Mouse (Mus musculus) megakaryocyte progenitor cell, adult 5-6 weeks (primary cell): ENCODE data around the gene Cdkn2b. TPM values are rescaled to one million over a fixed set of nuclear protein-coding genes. Genes with fewer than 3 reads are reported as not detected.

Experiments used
- ATAC-seq: replicated peaks from 2 replicates; pipeline ENCODE4 v1.8.0; 2016; ENCODE audit warnings: mild to moderate bottlenecking, moderate TSS enrichment, inconsistent platforms; ENCODE audit not compliant: poor library complexity
- total RNA-seq, 2 experiments: library from RNA; stranded (forward) in 1 of 2; stranded (reverse) in 1 of 2; fragments of 157-497, 149-512 nt in 1 of 2; fragments of 200-1000 nt in 1 of 2; gene quantifications; 2 replicates each; pipeline versions ENCODE4 v1.2.3 to v1.2.4; 2015 to 2017

Gene Cdkn2b
- not detected in 2 replicates for total RNA-seq (2015)
- total RNA-seq (2017), result not detected in 2 replicates

DNA sequence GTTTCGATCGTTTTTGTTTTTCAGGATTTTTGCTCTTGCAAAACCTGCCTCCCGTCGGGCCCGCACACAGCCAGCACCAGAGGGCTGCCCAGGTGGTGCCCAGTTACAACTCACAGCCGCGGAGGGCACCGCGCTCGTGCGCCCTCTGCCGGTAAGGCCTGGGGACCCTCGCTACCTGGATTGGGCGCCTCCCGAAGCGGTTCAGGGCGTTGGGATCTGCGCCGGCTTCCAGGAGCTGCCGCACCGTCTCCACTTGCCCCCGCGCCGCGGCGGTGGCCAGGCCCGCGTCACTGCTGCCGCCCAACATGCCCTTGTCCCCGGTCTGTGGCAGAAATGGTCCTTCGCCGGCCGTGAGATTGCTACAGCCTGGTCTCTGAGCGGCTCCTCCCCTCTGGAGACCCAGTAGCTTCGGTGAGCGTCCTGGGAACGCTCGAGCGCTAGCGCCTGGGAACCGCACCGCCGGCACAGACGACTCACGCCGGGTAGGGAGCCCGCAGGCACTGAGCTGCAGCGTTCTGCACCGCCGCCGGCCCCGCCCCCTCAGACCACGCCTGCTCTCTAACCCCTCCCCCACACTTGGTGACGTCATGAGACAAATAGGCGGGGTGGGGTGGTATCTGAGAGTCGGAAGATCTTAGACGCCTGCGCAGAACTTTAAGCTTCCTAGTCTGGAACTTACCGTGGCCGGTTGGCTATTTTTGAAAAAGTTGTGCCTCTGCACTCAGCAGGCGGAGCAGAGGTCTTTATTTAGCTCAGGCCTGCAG lies at the start of gene Cdkn2b:
TSS of gene Cdkn2b (minus strand) at position 549 of the 764 bp plus-strand sequence.
- peak; percentile 86 for ATAC-seq

DNA sequence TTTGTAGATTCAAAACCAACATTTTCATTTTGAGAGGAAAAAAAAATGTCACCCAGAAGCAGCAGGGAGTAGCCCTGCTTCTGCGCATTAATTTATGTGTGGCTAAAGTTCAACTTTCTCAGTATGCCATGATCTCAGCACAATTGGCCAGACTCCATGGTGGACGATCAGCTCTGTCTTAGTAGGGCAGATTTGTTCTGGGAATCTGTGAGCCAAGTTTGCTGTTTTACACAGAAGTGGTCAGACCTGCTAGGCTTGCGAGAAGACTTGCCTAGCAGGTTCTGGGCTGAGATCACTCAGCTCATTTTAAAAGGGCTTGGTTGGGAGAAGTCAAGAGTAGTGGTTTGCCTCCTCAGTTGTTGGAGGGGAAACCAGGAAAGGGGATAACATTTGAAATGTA lies 49.5 kb upstream of the Cdkn2b start:
- no peak for ATAC-seq

DNA sequence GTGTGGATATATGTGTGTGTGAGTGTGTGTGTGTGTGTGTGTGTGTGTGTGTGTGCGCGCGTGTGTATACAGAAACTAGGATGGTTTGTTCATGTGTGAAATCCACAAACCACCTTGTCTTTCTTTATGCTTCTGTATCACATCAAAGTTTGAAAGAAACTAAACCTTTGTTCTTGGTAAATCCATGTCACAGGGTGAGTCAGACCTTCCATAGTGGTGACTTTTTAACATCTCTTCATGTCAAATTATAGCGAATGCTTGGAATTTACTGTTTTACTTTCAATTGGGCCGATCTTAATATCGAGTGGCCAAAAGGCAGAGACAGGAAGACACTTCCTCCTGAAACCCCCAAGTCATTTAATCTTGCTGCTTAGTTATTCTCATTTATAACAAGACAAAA lies 48.7 kb upstream of the Cdkn2b start:
- ATAC-seq, result no peak

DNA sequence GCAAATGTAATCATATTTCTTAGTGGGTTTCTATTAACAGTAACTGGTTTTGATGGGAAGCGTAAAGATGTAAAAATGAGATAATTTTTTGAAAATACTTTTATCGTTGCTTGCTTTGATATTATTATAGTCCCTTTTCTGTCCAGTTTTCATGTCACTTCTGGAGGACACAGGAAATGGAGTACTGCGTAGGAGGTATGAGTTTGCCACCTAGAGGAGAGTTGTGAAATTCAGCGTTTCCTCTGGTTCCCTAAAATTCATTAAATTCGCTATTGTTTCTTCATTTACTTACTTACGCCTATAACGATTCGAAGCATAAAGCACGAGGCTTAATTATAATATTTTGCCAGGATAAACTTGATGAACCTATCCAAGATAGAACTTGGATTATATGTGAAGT lies 43.1 kb upstream of the Cdkn2b start:
- ATAC-seq, result peak; percentile 65

DNA sequence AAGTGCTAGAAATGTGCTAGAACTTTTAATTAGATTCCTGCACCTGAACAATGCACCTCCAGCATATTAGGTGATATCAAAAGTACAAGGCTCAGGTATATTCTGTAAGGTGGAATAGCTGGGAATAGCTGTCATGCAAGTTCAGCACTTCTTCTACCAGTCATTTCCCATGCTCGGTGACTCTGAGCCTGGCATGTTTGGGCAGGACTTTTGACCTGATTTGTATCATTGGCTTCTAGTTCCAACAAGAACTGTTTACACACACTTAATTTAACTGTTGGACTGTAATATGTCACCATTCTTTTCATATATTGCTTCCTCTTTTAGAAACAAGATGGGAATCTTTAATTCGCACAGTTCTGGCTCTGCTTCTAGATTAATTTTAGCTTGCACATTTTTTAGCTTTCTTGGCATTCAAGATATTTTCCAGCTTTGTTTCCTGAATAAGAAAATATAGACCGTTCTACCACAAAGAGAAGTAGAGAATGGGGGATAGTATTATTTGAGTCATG lies 42.3 kb upstream of the Cdkn2b start:
- ATAC-seq, result no peak

DNA sequence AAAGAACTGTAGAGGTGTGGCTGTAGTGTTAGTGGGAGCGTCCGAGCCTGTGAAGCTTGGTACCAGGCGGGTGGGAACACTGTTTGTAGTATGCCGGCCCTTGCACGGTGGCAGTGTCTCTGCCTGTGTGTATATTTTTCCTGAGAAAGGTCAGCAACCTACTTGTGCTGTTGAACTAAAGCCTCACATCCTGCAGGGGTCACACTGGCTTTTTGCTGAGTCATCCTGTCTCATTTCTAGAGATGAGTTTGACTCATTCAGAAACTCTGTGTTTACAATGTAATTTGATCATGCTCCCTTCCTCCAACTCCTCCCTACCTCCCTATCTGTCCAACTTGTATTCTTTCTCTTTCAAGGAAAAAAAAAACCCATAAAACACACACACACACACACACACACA lies 40.6 kb upstream of the Cdkn2b start:
- ATAC-seq, result peak; percentile 42

DNA sequence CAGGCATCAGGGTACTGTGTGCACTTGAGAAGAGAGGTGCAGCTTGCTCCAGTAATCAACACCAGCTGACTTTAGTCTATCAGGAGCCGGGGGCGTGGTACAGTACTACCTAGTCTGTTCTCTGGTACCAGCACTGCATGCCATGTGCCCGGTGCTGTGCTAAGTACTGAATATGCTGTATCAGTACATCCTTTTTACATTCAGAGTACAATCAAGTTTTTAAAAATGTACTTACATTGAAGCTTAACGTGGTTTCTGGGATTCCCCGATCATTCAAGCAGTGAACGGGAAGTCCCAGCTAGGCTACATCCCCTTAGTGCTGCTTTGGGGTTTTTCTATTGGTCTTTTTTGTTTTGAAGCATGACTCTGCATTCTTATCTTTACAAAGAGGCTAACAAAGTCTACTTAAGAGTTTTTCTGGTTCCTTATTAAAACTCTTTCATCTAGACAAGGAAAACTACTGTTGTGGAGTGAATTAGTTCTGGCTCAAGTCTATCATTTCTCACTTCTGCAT lies 40.2 kb upstream of the Cdkn2b start:
- ATAC-seq, result peak; percentile 23; the same call in 1 of the 2 replicates

DNA sequence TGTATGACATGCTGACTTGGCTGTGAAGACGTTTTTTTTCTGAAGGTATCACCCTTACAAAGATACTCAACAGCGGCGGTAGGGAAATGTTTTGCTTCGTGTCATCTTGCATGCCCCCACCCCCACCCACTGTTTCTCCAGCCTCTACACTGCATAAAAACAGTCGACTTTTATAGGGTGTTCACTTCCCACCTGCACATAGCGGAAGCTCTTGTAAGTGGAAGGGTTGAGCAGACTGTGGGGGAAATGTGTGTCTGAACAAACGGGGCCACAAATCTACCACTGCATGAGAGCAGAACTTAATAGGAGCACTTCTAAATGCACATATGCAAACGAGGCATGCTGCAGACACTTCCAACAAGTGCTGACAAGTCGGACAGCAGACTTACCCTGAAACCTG lies 39.6 kb upstream of the Cdkn2b start:
- no peak for ATAC-seq

DNA sequence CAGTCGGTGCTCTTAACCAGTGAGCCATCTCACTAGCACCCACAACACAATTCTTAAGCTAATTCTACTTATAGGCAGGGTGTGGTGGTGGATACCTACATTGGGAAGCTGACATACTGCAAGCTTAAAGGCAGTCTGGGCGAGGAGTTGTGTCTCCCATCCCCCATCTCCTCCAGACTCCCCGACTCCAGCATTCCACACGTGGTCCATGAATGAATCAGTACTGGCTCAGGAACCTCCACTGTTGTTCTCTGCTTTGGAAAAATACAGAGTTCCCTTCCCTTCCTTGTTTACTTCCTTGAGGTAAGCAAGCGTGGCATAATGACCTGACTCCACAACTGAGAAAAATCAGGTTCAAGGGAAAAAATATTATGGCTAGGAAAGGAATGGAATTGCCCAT lies 38.0 kb upstream of the Cdkn2b start:
- no peak for ATAC-seq

DNA sequence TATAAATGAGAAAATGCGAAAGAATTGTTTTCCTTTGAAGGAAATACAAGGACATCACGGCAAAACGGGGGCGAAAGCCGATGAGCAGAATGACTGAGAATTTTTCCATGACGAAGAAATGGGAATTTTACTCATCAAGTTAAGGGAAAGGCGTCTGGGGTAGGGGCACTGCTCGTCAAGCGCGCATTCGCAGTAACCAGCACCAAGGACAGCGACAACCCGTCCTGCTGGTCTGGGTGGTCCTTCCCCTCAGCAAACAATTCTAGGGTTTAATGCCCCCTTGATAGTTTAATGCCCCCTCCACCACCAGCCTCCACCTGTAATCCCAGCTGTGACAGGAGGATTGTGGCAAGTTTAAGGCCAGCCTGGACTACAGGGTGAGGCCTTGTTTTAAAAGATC lies 2.6 kb upstream of the Cdkn2b start:
- 0 out of 2 replicates have a peak, but pooled peaks have one; percentile 24 for ATAC-seq

DNA sequence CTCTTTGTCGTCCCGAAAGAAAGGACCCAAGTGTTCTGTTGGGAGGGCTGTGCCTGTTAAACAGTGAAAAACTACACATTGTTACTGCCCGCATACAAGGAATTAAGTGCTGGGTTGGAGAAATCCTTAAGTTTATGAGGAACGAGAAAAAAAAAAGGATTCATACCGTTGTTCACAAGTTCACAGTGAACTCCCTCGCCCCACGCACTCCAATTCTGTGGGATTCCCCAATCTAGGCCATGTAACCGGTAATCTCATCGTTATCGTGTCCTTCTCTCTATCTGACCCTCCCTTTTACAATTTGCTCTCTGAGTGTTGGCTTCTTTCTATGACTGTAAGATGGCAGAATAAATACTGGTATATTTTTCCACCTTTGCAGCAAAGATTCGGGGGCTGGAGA lies 843 bp downstream of the Cdkn2b start:
- ATAC-seq, result no peak

DNA sequence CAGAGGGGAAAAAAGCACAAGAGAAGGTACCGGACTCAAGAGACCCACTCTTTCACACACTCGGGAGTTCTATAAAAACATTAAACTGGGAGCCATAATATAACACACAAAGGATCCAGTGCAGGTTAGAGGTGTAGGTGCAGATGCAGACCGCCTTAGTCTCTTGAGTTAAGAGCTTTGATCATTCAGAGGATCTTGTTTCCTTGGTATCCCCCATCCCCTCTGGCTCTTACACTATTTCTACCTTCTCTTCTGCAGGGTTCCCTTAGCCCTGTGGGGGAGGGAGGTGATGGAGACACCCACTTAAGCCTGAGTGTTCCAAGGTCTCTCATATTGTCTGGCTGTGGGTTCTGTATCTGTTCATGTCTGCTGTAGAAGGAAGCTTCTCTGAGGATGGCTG lies 2.8 kb downstream of the Cdkn2b start:
- ATAC-seq, result no peak

DNA sequence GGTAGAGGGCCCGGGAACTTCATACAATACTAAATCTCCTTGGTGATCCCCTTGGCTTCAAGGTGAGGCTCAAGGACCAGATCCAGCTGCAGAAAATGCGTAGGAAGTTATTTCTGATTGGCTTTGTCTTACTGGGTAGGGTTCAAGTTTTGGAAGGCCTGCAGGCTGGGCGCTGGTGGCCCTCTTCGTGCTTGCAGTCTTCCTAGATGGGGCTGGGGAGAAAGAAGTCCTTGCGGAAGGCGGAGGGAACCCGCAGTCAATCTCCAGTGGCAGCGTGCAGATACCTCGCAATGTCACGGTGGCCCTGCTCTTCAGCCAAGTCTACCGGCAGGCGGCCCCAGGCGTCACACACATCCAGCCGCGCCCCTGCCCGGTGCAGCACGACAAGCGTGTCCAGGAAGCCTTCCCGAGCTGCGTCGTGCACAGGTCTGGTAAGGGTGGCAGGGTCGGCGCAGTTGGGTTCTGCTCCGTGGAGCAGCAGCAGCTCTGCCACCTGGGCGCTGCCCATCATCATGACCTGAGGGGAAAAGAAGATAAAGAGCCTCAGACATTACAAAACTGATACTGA lies 4.0 kb downstream of the Cdkn2b start:
- 0 out of 2 replicates have a peak, but pooled peaks have one; percentile 15 for ATAC-seq

DNA sequence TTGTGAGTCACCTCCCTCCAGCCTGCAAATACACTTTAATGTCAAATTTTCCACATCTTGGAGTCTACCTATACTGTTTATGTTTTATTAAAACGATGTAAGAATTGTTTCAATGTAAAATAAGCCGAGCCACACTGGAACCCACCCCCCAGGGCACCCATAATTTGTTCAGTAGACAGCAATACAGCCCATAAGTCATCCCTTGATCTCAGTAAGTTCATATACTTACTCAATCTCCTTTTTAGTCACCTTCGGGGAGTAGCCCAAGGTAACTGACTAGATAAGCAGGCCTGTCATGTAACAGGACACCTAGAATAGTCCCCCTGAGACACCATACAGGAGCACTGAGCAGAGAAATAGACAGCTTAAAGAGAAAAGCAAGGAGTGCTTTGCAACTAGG lies 5.1 kb downstream of the Cdkn2b start:
- no peak for ATAC-seq

DNA sequence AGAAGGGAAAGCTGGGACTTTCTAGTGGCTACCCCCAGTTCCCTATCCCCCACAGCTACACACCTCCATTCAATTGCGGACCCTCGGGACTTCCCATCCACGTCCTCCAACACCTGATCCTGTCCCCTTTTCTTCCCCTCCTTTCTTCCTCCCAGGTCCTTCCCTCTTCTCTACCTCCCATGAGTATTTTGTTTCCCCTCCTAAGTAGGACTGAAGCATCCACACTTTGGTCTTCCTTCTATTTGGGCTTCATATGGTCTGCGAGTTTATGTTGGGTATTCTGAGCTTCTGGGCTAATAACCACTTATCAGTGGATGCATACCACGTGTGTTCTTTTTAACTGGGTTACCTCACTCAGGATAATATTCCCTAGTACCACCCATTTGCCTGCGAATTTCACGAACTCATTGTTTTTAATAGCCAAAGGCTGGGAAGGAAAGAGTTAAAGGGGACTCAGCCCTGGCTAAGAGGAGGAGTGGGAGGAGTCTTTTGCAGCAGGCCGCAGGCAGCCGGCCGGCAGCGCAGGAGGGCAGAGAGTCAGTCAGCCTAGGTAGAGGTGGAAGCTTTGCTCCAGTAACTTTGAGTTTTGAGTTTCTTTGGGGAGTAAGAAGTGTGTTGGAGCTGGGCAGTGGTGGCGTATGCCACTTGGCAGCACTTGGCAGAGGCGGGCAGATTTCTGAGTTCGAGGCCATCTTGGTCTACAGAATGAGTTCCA lies 7.4 kb downstream of the Cdkn2b start:
- ATAC-seq, result no peak

DNA sequence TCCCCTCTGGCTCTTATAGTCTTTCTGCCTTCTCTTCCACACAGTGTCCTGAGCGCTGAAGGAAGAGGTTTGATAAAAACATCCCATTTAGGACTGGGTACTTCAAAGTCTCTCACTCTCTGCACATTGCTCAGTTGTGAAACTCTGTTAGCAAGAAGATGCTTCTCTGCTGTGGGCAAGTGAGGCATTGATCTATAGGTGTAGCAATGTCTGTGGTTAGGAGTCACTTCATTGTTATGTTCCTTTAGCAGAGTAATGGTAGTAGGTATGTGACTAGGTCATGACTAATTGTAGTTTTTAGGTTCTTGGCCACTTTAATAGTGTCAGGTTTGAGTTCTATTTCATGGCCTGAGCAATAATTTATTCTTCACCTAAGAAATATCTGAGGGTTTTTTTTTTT lies 8.7 kb downstream of the Cdkn2b start:
- no peak for ATAC-seq

DNA sequence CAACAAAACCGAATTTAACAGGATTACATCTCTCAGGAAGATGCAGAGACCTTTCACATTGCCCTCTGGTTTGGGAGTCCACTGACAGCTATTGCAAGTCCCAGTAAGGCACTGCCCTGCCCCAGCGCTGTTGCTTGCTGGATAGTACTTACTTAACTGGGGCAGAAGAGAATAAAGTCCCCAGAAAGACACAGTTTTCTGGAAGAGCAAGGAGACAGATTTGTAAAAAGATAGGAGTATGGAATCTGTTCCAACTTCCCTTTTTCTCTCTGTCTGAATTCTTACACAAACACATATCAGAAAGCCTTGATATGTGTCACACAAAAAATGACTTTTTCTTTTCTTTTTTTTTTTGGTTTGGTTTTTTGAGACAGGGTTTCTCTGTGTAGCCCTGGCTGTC lies 11.1 kb downstream of the Cdkn2b start:
- no peak for ATAC-seq

DNA sequence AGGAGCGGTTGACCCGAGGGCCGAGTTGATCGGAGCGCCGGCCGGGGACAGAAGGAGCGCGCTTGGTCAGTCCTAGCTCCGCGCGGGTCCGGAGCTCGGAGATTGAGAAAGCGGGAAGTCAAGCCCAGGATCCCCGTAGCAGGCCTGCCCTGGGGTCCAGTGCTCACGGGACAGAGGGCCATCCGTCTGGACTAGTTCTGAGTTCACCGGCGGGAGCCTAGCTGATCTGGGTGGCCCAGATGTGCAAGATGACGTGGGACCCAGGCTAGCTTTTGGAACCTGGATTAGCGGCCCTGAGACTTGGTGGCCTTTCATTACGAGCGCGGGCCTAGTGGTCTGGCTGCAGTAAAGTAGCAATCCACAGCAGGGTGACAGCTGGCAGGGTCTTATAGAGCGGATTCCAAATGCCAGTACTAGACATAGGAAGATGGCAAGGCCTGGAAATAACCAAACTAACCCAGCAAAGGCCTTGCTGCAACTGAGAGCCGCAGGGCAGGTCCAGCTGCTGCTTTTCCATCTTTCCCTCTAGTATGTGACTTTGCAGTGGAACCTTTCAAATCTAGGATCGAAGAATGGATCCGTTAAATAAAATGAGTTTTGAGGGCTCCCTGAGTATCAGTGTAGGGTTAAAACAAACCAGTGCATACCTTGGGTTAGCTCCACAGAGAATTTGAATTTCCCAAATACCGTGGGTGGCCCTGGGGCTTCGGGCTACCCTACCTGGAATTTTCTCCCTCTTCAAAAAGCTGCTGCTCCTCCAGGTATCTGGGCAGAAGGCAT lies 15.2 kb downstream of the Cdkn2b start:
- peak; percentile 24; the same call in 1 of the 2 replicates for ATAC-seq

DNA sequence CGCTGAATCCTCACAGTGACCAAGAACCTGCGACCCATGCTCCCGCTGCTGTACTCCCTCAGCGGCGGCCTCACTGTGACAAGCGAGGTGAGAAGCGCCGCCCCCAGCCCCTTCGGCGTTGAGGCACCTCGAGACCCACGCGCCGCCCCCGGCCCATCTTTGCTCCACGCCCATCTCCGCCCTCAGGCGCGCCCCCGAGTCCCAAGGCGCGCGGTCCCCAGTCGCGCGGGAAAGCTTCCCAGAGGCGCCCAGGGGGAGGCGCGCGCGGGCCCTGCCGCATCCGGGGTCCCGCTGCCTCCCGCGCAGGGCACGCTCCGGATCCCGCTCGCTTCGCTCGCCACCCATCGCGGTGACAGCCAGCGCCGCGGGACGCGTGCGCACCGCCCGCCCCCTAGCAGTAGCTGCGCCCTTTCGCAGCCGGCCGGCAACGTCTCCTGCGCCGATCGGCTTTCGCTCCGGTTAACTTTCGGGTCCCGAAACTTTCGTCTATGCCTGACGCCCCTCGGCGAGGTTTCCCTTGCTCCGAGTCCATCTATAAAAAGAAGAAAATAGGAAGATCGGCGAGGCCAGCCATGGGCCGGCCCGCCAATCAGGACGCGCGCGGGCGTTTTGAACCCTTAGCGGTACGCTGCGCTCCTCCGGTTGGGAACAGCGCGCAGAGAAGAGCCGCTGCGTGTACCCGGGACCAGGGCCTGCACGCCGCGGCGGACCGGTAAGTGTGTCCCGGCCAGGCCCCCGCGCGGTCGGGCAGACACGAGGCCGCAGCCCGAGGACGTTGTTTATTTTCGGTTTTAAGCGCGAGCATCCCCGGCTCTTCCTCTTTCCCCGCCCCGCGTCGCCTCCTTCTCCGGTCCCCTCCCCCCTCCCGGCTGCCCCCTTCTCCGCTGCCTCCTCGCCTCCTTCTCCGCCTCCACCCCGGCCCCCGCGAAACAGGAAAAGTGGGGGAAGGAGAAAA lies 16.1 kb downstream of the Cdkn2b start, which contains the start of gene Cdkn2a:
TSS of gene Cdkn2a (minus strand) at position 168 of the 955 bp plus-strand sequence.
- ATAC-seq, result peak; percentile 78
